Comparison of ENCODE assay signal across 8 mouse cellular contexts in genomic region chr17:34605609-34606008, GRCm38 (mm10). TPM values are rescaled to one million over a fixed set of nuclear protein-coding genes. Genes with fewer than 3 reads are reported as not detected.
A peak's percentile ranks its signal among the peaks of the same experiment; 100 is the strongest.
DNase-seq lines count a peak whose midpoint lies in the region; ATAC-seq and TF ChIP-seq lines count a peak whose summit lies in the region.

No protein-coding gene starts in this region.

- no peak for TF ChIP-seq CTCF in G1E (IDR thresholded peaks at IDR 0.05; ENCODE audit: low read depth, low read length)
- no peak for TF ChIP-seq CTCF in lung, embryonic 14.5 days (IDR thresholded peaks at IDR 0.05; ENCODE audit: low read depth)

- no peaks in the 10 kb centered on the region for H3K9me3 ChIP-seq in G1E (replicated peaks)
- no peaks in the 10 kb centered on the region for H3K9me3 ChIP-seq in forebrain, embryonic 16.5 days (ENCODE audit: control insufficient read depth, low read length)
- no peaks in the 10 kb centered on the region for H3K9me3 ChIP-seq in lung, embryonic 14.5 days (ENCODE audit: low read depth, low read length)

- intact Hi-C loops in heart, postnatal 36 days (cut with DNase I), result loop anchor here (1.0 to 5.0 kb wide), 2 partner anchors 22 to 292 kb away; partner anchors contain the start of genes C2 and Ehmt2

- H3K36me3 ChIP-seq in G1E (replicated peaks), result peaks cover 56% of the 10 kb centered on the region
- H3K36me3 ChIP-seq in forebrain, embryonic 16.5 days (ENCODE audit: control insufficient read depth, insufficient read depth), result peaks cover 6% of the 10 kb centered on the region
- H3K36me3 ChIP-seq in lung, embryonic 14.5 days (ENCODE audit: insufficient read depth), result peaks cover 30% of the 10 kb centered on the region

- peak overlapping the region; percentile 96 for H3K9ac ChIP-seq in forebrain, embryonic 16.5 days (replicated peaks; ENCODE audit: low read depth, low read length)
- H3K9ac ChIP-seq in lung, embryonic 14.5 days, result peak overlapping the region; percentile 86

- ATAC-seq in G1E (ENCODE audit: extremely low read depth, insufficient number of reproducible peaks, low FRiP score, poor library complexity, severe bottlenecking), result peak; percentile 25; the same call in 1 of the 2 replicates
- ATAC-seq in forebrain, embryonic 16.5 days, result peak; percentile 49
- peak; percentile 36 for ATAC-seq in lung, embryonic 14.5 days (ENCODE audit: insufficient read depth)
- peak; percentile 17; the same call in 1 of the 2 replicates for ATAC-seq in neutrophil, adult 5-6 weeks (ENCODE audit: extremely low read depth, insufficient number of reproducible peaks, low FRiP score, poor library complexity, severe bottlenecking)

- H3K4me3 ChIP-seq in G1E (ENCODE audit: low read depth, low read length), result peak overlapping the region; percentile 94
- H3K4me3 ChIP-seq in forebrain, embryonic 16.5 days (replicated peaks; ENCODE audit: low read length), result peak overlapping the region; percentile 94
- H3K4me3 ChIP-seq in lung, embryonic 14.5 days (ENCODE audit: low read depth, low read length), result peak overlapping the region; percentile 96

- WGBS in forebrain, embryonic 16.5 days, result under 1% methylated on average over 25 of the region's 30 CpGs
- 0% methylated on average over 27 of the region's 30 CpGs for WGBS in lung, embryonic 14.5 days

- peak overlapping the region; percentile 98 for H3K4me2 ChIP-seq in forebrain, embryonic 16.5 days (ENCODE audit: low read length)
- H3K4me2 ChIP-seq in lung, embryonic 14.5 days, result peak overlapping the region; percentile 95

- peak overlapping the region; percentile 76 for H3K27ac ChIP-seq in forebrain, embryonic 16.5 days (ENCODE audit: low read length)
- peak overlapping the region; percentile 90 for H3K27ac ChIP-seq in lung, embryonic 14.5 days (ENCODE audit: low read depth)

- no peaks in the 10 kb centered on the region for H3K27me3 ChIP-seq in G1E (ENCODE audit: insufficient read depth, low read length)
- no peaks in the 10 kb centered on the region for H3K27me3 ChIP-seq in forebrain, embryonic 16.5 days (replicated peaks; ENCODE audit: control insufficient read depth, insufficient read depth, low read length)
- H3K27me3 ChIP-seq in lung, embryonic 14.5 days (ENCODE audit: insufficient read depth, low read length), result no peaks in the 10 kb centered on the region

- peak; percentile 98 for DNase-seq in G1E (ENCODE audit: low spot score)
- DNase-seq in cerebellum, adult 18-20 months, result peak; percentile 97
- DNase-seq in heart, postnatal 36 days, result peak; percentile 97 to 98
- peak; percentile 96 to 97 for DNase-seq in layer of hippocampus, adult 8-10 months (ENCODE audit: low spot score in 2 of 2)
- peak; percentile 97 for DNase-seq in lung, embryonic 14.5 days
- DNase-seq in testis, postnatal 14 days (ENCODE audit: low spot score), result peak; percentile 98

- peaks cover 78% of the 10 kb centered on the region for H3K4me1 ChIP-seq in G1E (ENCODE audit: insufficient read depth, low read depth, low read length)
- H3K4me1 ChIP-seq in forebrain, embryonic 16.5 days (replicated peaks; ENCODE audit: control insufficient read depth, insufficient read depth, low read length), result peaks cover 43% of the 10 kb centered on the region
- H3K4me1 ChIP-seq in lung, embryonic 14.5 days (ENCODE audit: insufficient read depth), result peaks cover 8% of the 10 kb centered on the region; the same call in 1 of the 2 replicates

RNA-seq across cellular contexts. Expression of gene Agpat1, which starts 1.5 kb away (rescaled TPM):
- total RNA-seq in G1E (2014; fragmentation: Nextera tagmentation), result 96.3 and 96.4 TPM in 2 replicates
- total RNA-seq in G1E (2017), result 24.7 and 25.8 TPM in 2 replicates
- polyA plus RNA-seq in G1E (2012), result 163 and 165 TPM in 2 replicates
- 93.7 and 104 TPM in 2 replicates for polyA plus RNA-seq in forebrain, embryonic 16.5 days (2015; fragmentation: Nextera tagmentation; extraction: Ambion mirVana)
- 10 to 100 TPM; 61.2 to 70.5 TPM for total RNA-seq in heart, postnatal 36 days (2021)
- 100 to 1,000 TPM; 138 to 163 (median 151) TPM for total RNA-seq in layer of hippocampus, adult 8-10 months (2022)
- 52.5 and 54.1 TPM in 2 replicates for polyA plus RNA-seq in lung, embryonic 14.5 days (2014; fragmentation: Nextera tagmentation; extraction: Ambion mirVana)
- total RNA-seq in neutrophil, adult 5-6 weeks (2017), result 27.5 and 32.9 TPM in 2 replicates

RNA-seq across cellular contexts. Expression of gene Rnf5, which starts 2.1 kb away (rescaled TPM):
- total RNA-seq in G1E (2014; fragmentation: Nextera tagmentation) (92.0 and 103 TPM in 2 replicates), G1E (2017) (17.4 and 17.7 TPM in 2 replicates)
- 63.3 and 70.8 TPM in 2 replicates for polyA plus RNA-seq in G1E (2012)
- polyA plus RNA-seq in forebrain, embryonic 16.5 days (2015; fragmentation: Nextera tagmentation; extraction: Ambion mirVana), result 292 and 328 TPM in 2 replicates
- total RNA-seq in heart, postnatal 36 days (2021), result 10 to 100 TPM; 35.7 to 37.1 TPM
- total RNA-seq in layer of hippocampus, adult 8-10 months (2022), result 10 to 100 TPM; 74.7 to 84.0 (median 76.3) TPM
- polyA plus RNA-seq in lung, embryonic 14.5 days (2014; fragmentation: Nextera tagmentation; extraction: Ambion mirVana), result 78.7 and 84.9 TPM in 2 replicates
- total RNA-seq in neutrophil, adult 5-6 weeks (2017), result 15.9 and 17.6 TPM in 2 replicates

RNA-seq across cellular contexts. Expression of gene Ager, which starts 7.9 kb away (rescaled TPM):
- total RNA-seq in G1E (2014; fragmentation: Nextera tagmentation) (1.9 and 2.2 TPM in 2 replicates), G1E (2017) (2.1 TPM in 2 replicates)
- polyA plus RNA-seq in G1E (2012), result 5.7 and 6.5 TPM in 2 replicates
- polyA plus RNA-seq in forebrain, embryonic 16.5 days (2015; fragmentation: Nextera tagmentation; extraction: Ambion mirVana), result 1.5 and 1.6 TPM in 2 replicates
- under 1 TPM; 0.24 to 0.47 TPM for total RNA-seq in heart, postnatal 36 days (2021)
- 1 to 10 TPM in 1 of 4 experiments, under 1 TPM in 3; 0.51 to 1.5 (median 0.88) TPM for total RNA-seq in layer of hippocampus, adult 8-10 months (2022)
- 64.7 and 74.6 TPM in 2 replicates for polyA plus RNA-seq in lung, embryonic 14.5 days (2014; fragmentation: Nextera tagmentation; extraction: Ambion mirVana)
- total RNA-seq in neutrophil, adult 5-6 weeks (2017), result 15.7 and 19.8 TPM in 2 replicates

RNA-seq across cellular contexts. Expression of gene Egfl8, which starts 10.2 kb away (rescaled TPM):
- 1.5 TPM in 1 of 2 replicates, not detected in the other for total RNA-seq in G1E (2014; fragmentation: Nextera tagmentation)
- 0.29 and 0.93 TPM in 2 replicates for total RNA-seq in G1E (2017)
- 0.80 and 1.1 TPM in 2 replicates for polyA plus RNA-seq in G1E (2012)
- polyA plus RNA-seq in forebrain, embryonic 16.5 days (2015; fragmentation: Nextera tagmentation; extraction: Ambion mirVana), result 7.0 and 7.5 TPM in 2 replicates
- total RNA-seq in heart, postnatal 36 days (2021), result 1 to 10 TPM; 1.5 to 2.5 TPM
- 1 to 10 TPM; 1.4 to 3.3 (median 2.4) TPM for total RNA-seq in layer of hippocampus, adult 8-10 months (2022)
- polyA plus RNA-seq in lung, embryonic 14.5 days (2014; fragmentation: Nextera tagmentation; extraction: Ambion mirVana), result 1.5 and 2.1 TPM in 2 replicates
- 1.7 and 4.2 TPM in 2 replicates for total RNA-seq in neutrophil, adult 5-6 weeks (2017)

RNA-seq across cellular contexts. Expression of gene Pbx2, which starts 14.5 kb away (rescaled TPM):
- total RNA-seq in G1E (2014; fragmentation: Nextera tagmentation) (35.8 and 44.2 TPM in 2 replicates), G1E (2017) (25.1 and 39.6 TPM in 2 replicates)
- polyA plus RNA-seq in G1E (2012), result 137 and 138 TPM in 2 replicates
- polyA plus RNA-seq in forebrain, embryonic 16.5 days (2015; fragmentation: Nextera tagmentation; extraction: Ambion mirVana), result 5.3 and 7.6 TPM in 2 replicates
- 10 to 100 TPM; 18.0 to 19.6 TPM for total RNA-seq in heart, postnatal 36 days (2021)
- total RNA-seq in layer of hippocampus, adult 8-10 months (2022), result 10 to 100 TPM; 54.3 to 76.6 (median 66.8) TPM
- 10.1 and 10.4 TPM in 2 replicates for polyA plus RNA-seq in lung, embryonic 14.5 days (2014; fragmentation: Nextera tagmentation; extraction: Ambion mirVana)
- total RNA-seq in neutrophil, adult 5-6 weeks (2017), result 89.6 and 100 TPM in 2 replicates

Comparison
In these comparisons a context has a peak if more than half of its experiments do, and no peak if none do; other contexts are left out.
1. Peak in every context shown above with its lines: DNase-seq, ATAC-seq, H3K4me3 ChIP-seq and H3K27ac ChIP-seq.